Mouse (Mus musculus): ENCODE measurements around the gene Ecpas. TPM values are rescaled to one million over a fixed set of nuclear protein-coding genes. Genes with fewer than 3 reads are reported as not detected.

Gene Ecpas
- polyA plus RNA-seq, 1 experiment: 65.2 TPM

DNA sequence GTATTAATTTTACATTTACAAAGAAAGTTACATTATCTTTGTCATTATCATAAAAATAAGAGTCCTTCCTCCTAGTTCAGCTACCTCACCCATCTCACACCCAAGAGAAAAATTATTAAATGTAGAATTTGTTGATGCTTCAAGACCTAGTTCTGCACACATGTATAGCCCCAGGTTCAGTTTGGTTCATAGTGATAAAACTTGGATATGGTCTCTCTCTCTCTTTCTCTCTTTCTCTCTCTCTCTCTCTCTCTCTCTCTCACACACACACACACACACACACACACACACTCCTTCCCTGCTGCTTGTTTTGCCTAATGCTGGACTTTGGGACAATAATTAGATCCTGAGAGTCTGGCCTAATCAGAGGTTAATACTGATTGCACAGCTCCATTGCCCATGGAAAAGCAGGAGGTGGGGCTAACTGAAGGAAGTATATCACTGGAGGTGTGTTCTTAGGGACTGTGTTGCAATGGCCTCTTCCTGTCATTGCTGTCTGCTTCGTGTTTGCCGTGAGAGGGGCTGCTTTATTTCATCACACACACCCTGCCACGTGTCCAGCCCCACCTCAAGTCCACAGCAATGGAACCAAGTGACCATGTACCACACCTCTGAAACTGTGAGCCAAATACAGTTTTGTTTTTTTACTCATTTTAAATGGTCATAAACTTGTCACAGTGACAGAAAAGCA lies 932 bp upstream of the Ecpas start:
- Histone ChIP-seq H3K9ac (ENCODE audit: low read depth, poor library complexity, severe bottlenecking) (no peak overlapping the region), H3K9me3 (replicated peaks; ENCODE audit: control insufficient read depth, insufficient read depth, low read length, poor library complexity, severe bottlenecking) (no peaks in the 10 kb centered on the region), H3K4me3 (ENCODE audit: low read depth, low read length) (no peak overlapping the region), H3K4me1 (ENCODE audit: control insufficient read depth, insufficient read depth, low read length) (no peaks in the 10 kb centered on the region), H3K27ac (ENCODE audit: insufficient read depth, low read length) (no peak overlapping the region), H3K36me3 (ENCODE audit: control insufficient read depth, insufficient read depth, low read length, poor library complexity, severe bottlenecking) (no peaks in the 10 kb centered on the region), H3K27me3 (ENCODE audit: control insufficient read depth, insufficient read depth, low read length, poor library complexity, severe bottlenecking) (0 out of 2 replicates have a peak, but pooled peaks cover 1% of the 10 kb centered on the region)
- TF ChIP-seq CTCF (IDR thresholded peaks at IDR 0.05; ENCODE audit: low read depth, low read length) (no peak), EP300 (IDR thresholded peaks at IDR 0.05; ENCODE audit: insufficient read depth, low read depth, low read length) (no peak), POLR2A (IDR thresholded peaks at IDR 0.05; ENCODE audit: insufficient read depth, low read length) (no peak)

DNA sequence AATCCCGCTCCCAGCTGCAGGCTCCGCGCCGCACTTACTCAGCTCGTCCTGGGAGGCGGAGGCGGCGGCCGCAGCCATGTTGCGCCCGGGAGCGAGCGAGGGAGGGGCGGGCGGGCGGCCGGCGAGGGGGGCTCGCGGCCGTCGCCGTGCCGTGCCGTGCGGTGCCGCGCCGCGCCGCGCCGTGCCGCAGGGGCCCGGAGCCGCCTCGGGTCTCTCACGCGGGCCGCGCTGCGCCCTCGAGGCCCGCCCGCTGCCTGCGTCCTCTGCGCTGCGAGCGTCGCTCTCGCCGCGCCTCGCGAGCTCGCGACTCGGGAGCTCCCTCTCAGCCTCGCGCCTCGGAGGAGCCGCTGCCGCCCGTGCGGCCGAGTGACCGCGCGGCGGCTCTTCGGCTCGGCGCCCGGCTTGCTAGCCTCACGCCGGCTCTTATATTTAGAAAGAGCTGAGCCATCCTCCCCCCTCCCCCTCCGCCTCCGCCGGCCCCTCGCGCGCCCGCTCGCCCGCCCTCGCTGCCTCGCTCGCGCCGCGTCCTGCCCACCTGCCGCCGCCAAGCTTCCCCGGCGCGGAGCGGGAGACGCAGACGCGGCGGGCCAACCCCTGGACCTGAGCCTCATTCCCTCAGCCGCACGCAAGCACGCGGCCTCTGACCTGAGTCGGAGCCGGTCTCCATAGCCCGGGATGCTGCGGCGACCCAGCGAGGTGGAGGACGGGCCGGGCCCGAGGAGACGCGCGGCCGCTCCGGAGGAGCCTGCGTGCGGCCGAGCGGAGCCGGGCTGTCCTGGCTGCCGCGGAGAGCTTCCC lies 519 bp downstream of the Ecpas start:
- H3K9me3 ChIP-seq (replicated peaks; ENCODE audit: control insufficient read depth, insufficient read depth, low read length, poor library complexity, severe bottlenecking): no peaks in the 10 kb centered on the region
- H3K27me3 ChIP-seq (ENCODE audit: control insufficient read depth, insufficient read depth, low read length, poor library complexity, severe bottlenecking): 0 out of 2 replicates have a peak, but pooled peaks cover 1% of the 10 kb centered on the region
- no peaks in the 10 kb centered on the region for H3K36me3 ChIP-seq (ENCODE audit: control insufficient read depth, insufficient read depth, low read length, poor library complexity, severe bottlenecking)
- H3K27ac ChIP-seq (ENCODE audit: insufficient read depth, low read length): no peak overlapping the region
- peak overlapping the region; percentile 74 for H3K4me3 ChIP-seq (ENCODE audit: low read depth, low read length)
- TF ChIP-seq CTCF (IDR thresholded peaks at IDR 0.05; ENCODE audit: low read depth, low read length): no peak
- TF ChIP-seq POLR2A (IDR thresholded peaks at IDR 0.05; ENCODE audit: insufficient read depth, low read length): no peak
- no peak for TF ChIP-seq EP300 (IDR thresholded peaks at IDR 0.05; ENCODE audit: insufficient read depth, low read depth, low read length)
- no peaks in the 10 kb centered on the region for H3K4me1 ChIP-seq (ENCODE audit: control insufficient read depth, insufficient read depth, low read length)
- H3K9ac ChIP-seq (ENCODE audit: low read depth, poor library complexity, severe bottlenecking): peak overlapping the region; percentile 96

DNA sequence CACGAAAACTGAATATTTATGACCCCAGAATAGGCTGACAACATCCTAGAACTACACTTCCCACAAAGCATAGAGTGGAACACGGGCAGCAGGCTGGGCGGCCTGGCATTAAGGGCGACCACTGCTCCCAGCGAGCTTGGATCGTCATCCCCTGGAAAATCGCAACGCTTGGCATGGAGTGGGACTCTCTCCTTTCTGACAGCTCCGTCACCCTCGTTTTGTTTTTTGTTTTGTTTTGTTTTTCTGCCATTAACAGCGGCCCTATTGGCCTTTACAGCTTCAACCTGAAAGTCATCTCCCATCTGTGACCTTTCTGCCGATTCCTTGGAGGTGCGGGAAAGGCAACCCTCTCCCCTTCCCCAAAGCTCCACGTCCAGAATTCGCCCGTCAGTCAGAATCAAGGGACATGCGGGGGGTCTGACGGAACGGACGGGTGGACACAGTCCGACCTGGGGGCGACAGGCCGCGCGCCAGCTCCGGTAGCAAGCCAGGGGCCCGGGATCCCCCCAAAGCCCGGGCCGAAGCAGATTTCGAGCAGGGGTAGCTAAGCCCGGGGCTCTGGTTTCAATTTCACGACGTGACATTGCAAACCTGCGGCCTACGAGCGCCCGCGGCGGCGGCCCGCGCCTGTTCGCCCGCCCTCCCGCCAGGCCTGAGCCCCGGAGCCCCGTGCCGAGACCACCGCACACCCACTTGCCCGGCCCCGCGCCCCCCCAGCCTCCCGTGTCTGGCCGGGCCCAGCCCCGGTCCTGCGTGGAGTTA lies 1.3 kb downstream of the Ecpas start:
- H3K9ac ChIP-seq (ENCODE audit: low read depth, poor library complexity, severe bottlenecking): peak overlapping the region; percentile 96
- TF ChIP-seq POLR2A (IDR thresholded peaks at IDR 0.05; ENCODE audit: insufficient read depth, low read length): no peak
- no peak for TF ChIP-seq EP300 (IDR thresholded peaks at IDR 0.05; ENCODE audit: insufficient read depth, low read depth, low read length)
- no peak for TF ChIP-seq CTCF (IDR thresholded peaks at IDR 0.05; ENCODE audit: low read depth, low read length)
- no peak overlapping the region for H3K27ac ChIP-seq (ENCODE audit: insufficient read depth, low read length)
- H3K4me1 ChIP-seq (ENCODE audit: control insufficient read depth, insufficient read depth, low read length): no peaks in the 10 kb centered on the region
- H3K36me3 ChIP-seq (ENCODE audit: control insufficient read depth, insufficient read depth, low read length, poor library complexity, severe bottlenecking): no peaks in the 10 kb centered on the region
- 0 out of 2 replicates have a peak, but pooled peaks cover 1% of the 10 kb centered on the region for H3K27me3 ChIP-seq (ENCODE audit: control insufficient read depth, insufficient read depth, low read length, poor library complexity, severe bottlenecking)
- peak overlapping the region; percentile 67 for H3K4me3 ChIP-seq (ENCODE audit: low read depth, low read length)
- H3K9me3 ChIP-seq (replicated peaks; ENCODE audit: control insufficient read depth, insufficient read depth, low read length, poor library complexity, severe bottlenecking): no peaks in the 10 kb centered on the region

DNA sequence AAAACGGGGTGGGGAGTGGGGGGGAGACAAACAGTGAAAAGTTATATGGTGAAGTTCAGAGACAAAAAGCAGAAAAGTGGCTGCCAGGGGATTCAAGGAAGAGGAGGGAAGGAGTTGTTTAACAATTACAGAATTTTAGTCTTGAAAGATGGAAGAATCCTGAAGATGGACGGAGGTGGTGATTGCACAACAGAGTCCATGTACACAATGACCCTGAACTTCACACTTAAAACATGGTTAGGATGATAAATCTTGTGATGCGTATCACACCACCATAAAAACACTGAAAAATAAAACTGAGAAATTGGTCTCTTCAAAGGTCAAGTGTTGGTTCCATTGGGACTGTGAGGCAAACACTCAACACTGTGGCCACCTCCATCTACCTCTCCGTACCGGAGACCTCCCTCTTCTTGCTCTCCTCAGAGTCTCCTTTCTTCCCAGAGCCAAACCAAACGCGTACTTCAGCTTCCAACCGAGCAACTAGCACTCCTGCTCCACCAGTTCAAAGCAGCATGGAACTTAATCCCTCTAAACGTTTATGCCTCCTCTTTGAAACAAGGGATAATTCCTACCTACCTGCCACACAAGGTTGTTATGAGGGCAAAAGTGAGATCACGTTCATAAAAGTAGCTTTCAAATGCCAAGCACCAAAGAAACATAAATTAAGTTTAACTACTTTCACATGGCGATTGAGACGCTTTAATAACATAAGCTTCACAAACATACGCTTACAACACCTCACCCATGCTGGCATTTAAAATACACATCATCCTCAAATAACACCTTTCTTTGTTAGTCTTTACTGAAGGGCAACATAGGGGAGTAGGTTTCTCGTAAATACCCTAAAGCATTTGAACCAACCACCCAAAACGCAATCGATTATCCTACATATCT lies 2.1 kb downstream of the Ecpas start:
- Histone ChIP-seq H3K27ac (ENCODE audit: insufficient read depth, low read length) (no peak overlapping the region), H3K9ac (ENCODE audit: low read depth, poor library complexity, severe bottlenecking) (no peak overlapping the region)

DNA sequence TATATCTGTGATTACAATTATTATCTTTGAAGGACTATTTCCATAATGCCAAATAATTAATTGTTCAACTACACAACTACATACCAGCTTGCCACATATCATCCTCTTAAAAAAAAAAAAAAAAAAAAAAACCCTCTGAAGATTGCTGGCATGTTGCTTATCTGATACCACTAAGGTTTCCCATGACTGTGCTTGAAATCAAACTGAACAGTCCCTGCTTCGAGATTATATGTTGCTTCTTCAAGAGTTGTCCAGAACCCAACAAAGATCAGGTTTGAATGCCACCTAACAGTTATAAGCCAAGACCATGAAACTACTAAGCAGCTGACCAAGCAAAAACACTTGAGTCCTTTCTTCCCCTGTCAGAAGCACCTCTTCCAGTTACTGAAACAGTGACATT lies 5.1 kb downstream of the Ecpas start:
- Histone ChIP-seq H3K27me3 (ENCODE audit: control insufficient read depth, insufficient read depth, low read length, poor library complexity, severe bottlenecking) (0 out of 2 replicates have a peak, but pooled peaks cover 1% of the 10 kb centered on the region), H3K9me3 (replicated peaks; ENCODE audit: control insufficient read depth, insufficient read depth, low read length, poor library complexity, severe bottlenecking) (no peaks in the 10 kb centered on the region), H3K4me1 (ENCODE audit: control insufficient read depth, insufficient read depth, low read length) (no peaks in the 10 kb centered on the region), H3K36me3 (ENCODE audit: control insufficient read depth, insufficient read depth, low read length, poor library complexity, severe bottlenecking) (no peaks in the 10 kb centered on the region), H3K4me3 (ENCODE audit: low read depth, low read length) (no peak overlapping the region), H3K27ac (ENCODE audit: insufficient read depth, low read length) (no peak overlapping the region), H3K9ac (ENCODE audit: low read depth, poor library complexity, severe bottlenecking) (no peak overlapping the region)
- no peak for TF ChIP-seq POLR2A (IDR thresholded peaks at IDR 0.05; ENCODE audit: insufficient read depth, low read length)
- TF ChIP-seq EP300 (IDR thresholded peaks at IDR 0.05; ENCODE audit: insufficient read depth, low read depth, low read length): no peak
- no peak for TF ChIP-seq CTCF (IDR thresholded peaks at IDR 0.05; ENCODE audit: low read depth, low read length)

More for the DNA sequence above, 2.1 kb downstream of the Ecpas start:
- Histone ChIP-seq H3K4me3 (ENCODE audit: low read depth, low read length) (no peak overlapping the region), H3K27me3 (ENCODE audit: control insufficient read depth, insufficient read depth, low read length, poor library complexity, severe bottlenecking) (0 out of 2 replicates have a peak, but pooled peaks cover 1% of the 10 kb centered on the region), H3K9me3 (replicated peaks; ENCODE audit: control insufficient read depth, insufficient read depth, low read length, poor library complexity, severe bottlenecking) (no peaks in the 10 kb centered on the region), H3K4me1 (ENCODE audit: control insufficient read depth, insufficient read depth, low read length) (no peaks in the 10 kb centered on the region), H3K36me3 (ENCODE audit: control insufficient read depth, insufficient read depth, low read length, poor library complexity, severe bottlenecking) (no peaks in the 10 kb centered on the region)
- TF ChIP-seq CTCF (IDR thresholded peaks at IDR 0.05; ENCODE audit: low read depth, low read length) (no peak), EP300 (IDR thresholded peaks at IDR 0.05; ENCODE audit: insufficient read depth, low read depth, low read length) (no peak), POLR2A (IDR thresholded peaks at IDR 0.05; ENCODE audit: insufficient read depth, low read length) (no peak)
